ENCODE assay signal across 8 mouse cellular contexts in the genomic region with DNA sequence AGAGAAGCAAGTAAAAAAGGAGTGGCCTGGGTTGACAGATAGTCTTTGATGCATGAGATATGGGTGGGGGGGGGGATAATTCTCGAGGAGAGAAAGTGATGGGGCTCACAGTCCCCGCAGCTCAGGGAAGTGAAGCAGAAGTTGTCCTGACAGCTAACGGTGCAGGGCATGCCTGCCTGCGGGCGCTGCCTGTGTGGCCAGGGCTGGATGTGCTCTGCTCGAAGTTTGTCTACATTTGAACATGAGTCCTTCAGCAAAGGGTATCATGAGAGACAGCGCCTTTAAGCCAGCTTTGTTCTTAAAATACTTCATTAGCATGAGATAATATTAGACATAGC. TPM values are rescaled to one million over a fixed set of nuclear protein-coding genes. Genes with fewer than 3 reads are reported as not detected.
DNase-seq lines count a peak whose midpoint lies in the region; ATAC-seq and TF ChIP-seq lines count a peak whose summit lies in the region.
"Had no signal": no experiment of that assay in that cellular context is flagged by ENCODE, and none has a peak within 500 bp of the region (broad histone marks: within the 10 kb centered on the region; RNA-seq: fewer than 3 reads in every experiment).

No protein-coding gene starts in this region.

- DNase-seq in kidney, adult 8-10 months, result no peak
- DNase-seq in embryonic facial prominence, embryonic 14.5 days (ENCODE audit: low spot score), result no peak
- DNase-seq in intestine, embryonic 14.5 days (ENCODE audit: low spot score), result no peak
- no peak for DNase-seq in midbrain, postnatal 0 days (ENCODE audit: low spot score)
- no peak for DNase-seq in embryo, embryonic 11 days
- no peak for DNase-seq in layer of hippocampus, postnatal 14 days (ENCODE audit: low spot score in 2 of 2)

- H3K27me3 ChIP-seq in kidney, embryonic 15.5 days, result peaks cover 33% of the 10 kb centered on the region
- 0 out of 2 replicates have a peak, but pooled peaks cover 2% of the 10 kb centered on the region for H3K27me3 ChIP-seq in embryonic facial prominence, embryonic 14.5 days (replicated peaks; ENCODE audit: control insufficient read depth, insufficient read depth, low read length)
- H3K27me3 ChIP-seq in intestine, embryonic 14.5 days (replicated peaks; ENCODE audit: control insufficient read depth, insufficient read depth, low read length), result no peaks in the 10 kb centered on the region
- no peaks in the 10 kb centered on the region for H3K27me3 ChIP-seq in midbrain, postnatal 0 days (ENCODE audit: insufficient read depth, low read length)

- H3K9me3 ChIP-seq in kidney, embryonic 15.5 days (replicated peaks), result no peaks in the 10 kb centered on the region
- no peaks in the 10 kb centered on the region for H3K9me3 ChIP-seq in embryonic facial prominence, embryonic 14.5 days (ENCODE audit: control insufficient read depth, low read length)
- no peaks in the 10 kb centered on the region for H3K9me3 ChIP-seq in intestine, embryonic 14.5 days (ENCODE audit: control insufficient read depth, low read length)
- no peaks in the 10 kb centered on the region for H3K9me3 ChIP-seq in midbrain, postnatal 0 days (ENCODE audit: low read length)

- H3K27ac ChIP-seq in kidney, embryonic 15.5 days, result no peak overlapping the region
- H3K27ac ChIP-seq in embryonic facial prominence, embryonic 14.5 days (replicated peaks; ENCODE audit: low read depth, low read length), result no peak overlapping the region
- H3K27ac ChIP-seq in intestine, embryonic 14.5 days (ENCODE audit: low read depth), result no peak overlapping the region
- H3K27ac ChIP-seq in midbrain, postnatal 0 days (ENCODE audit: low read depth, low read length), result no peak overlapping the region

- ATAC-seq in kidney, embryonic 15.5 days (replicated peaks; ENCODE audit: low FRiP score), result no peak
- no peak for ATAC-seq in embryonic facial prominence, embryonic 14.5 days (ENCODE audit: low read depth)
- ATAC-seq in intestine, embryonic 14.5 days (replicated peaks; ENCODE audit: low FRiP score, low TSS enrichment, low read depth), result no peak
- no peak for ATAC-seq in midbrain, postnatal 0 days (ENCODE audit: low FRiP score)

- TF ChIP-seq CTCF in midbrain, postnatal 0 days (IDR thresholded peaks at IDR 0.05), result no peak

- H3K9ac ChIP-seq in kidney, embryonic 15.5 days, result no peak overlapping the region
- H3K9ac ChIP-seq in embryonic facial prominence, embryonic 14.5 days (ENCODE audit: low read depth, low read length), result no peak overlapping the region
- H3K9ac ChIP-seq in intestine, embryonic 14.5 days (ENCODE audit: low read length), result no peak overlapping the region
- H3K9ac ChIP-seq in midbrain, postnatal 0 days (replicated peaks; ENCODE audit: low read length, poor library complexity, severe bottlenecking), result no peak overlapping the region

- no peaks in the 10 kb centered on the region for H3K4me1 ChIP-seq in kidney, embryonic 15.5 days
- H3K4me1 ChIP-seq in embryonic facial prominence, embryonic 14.5 days (ENCODE audit: control insufficient read depth, insufficient read depth, low read length), result no peaks in the 10 kb centered on the region
- no peaks in the 10 kb centered on the region for H3K4me1 ChIP-seq in intestine, embryonic 14.5 days (replicated peaks; ENCODE audit: control insufficient read depth, insufficient read depth, low read length)
- H3K4me1 ChIP-seq in midbrain, postnatal 0 days (ENCODE audit: insufficient read depth, low read length), result no peaks in the 10 kb centered on the region; the same call in 1 of the 2 replicates

- H3K36me3 ChIP-seq in kidney, embryonic 15.5 days, result no peaks in the 10 kb centered on the region
- no peaks in the 10 kb centered on the region for H3K36me3 ChIP-seq in embryonic facial prominence, embryonic 14.5 days (ENCODE audit: control insufficient read depth, insufficient read depth, low read length)
- no peaks in the 10 kb centered on the region for H3K36me3 ChIP-seq in intestine, embryonic 14.5 days (ENCODE audit: control insufficient read depth, insufficient read depth, low read length)
- H3K36me3 ChIP-seq in midbrain, postnatal 0 days (ENCODE audit: insufficient read depth, low read length), result no peaks in the 10 kb centered on the region

- WGBS in kidney, embryonic 15.5 days, result 54% methylated on average over 7 of the region's 7 CpGs
- WGBS in embryonic facial prominence, embryonic 14.5 days, result 62% methylated on average over 7 of the region's 7 CpGs
- WGBS in intestine, embryonic 14.5 days, result 50% methylated on average over 7 of the region's 7 CpGs
- 61% methylated on average over 7 of the region's 7 CpGs for WGBS in midbrain, postnatal 0 days

- peak overlapping the region; percentile 30 for H3K4me3 ChIP-seq in kidney, embryonic 15.5 days (replicated peaks)
- peak overlapping the region; percentile 13; the same call in 1 of the 2 replicates for H3K4me3 ChIP-seq in embryonic facial prominence, embryonic 14.5 days (ENCODE audit: low read depth, low read length)
- H3K4me3 ChIP-seq in intestine, embryonic 14.5 days (ENCODE audit: low read depth, low read length), result 0 out of 2 replicates have a peak overlapping the region, but pooled peaks have one; percentile 4
- H3K4me3 ChIP-seq in midbrain, postnatal 0 days (ENCODE audit: low read depth, low read length), result no peak overlapping the region

- H3K4me2 ChIP-seq in kidney, embryonic 15.5 days, result peak overlapping the region; percentile 54
- peak overlapping the region; percentile 38 for H3K4me2 ChIP-seq in embryonic facial prominence, embryonic 14.5 days (ENCODE audit: low read depth, low read length)
- peak overlapping the region; percentile 41 for H3K4me2 ChIP-seq in intestine, embryonic 14.5 days (ENCODE audit: low read length)
- 0 out of 2 replicates have a peak overlapping the region, but pooled peaks have one; percentile 28 for H3K4me2 ChIP-seq in midbrain, postnatal 0 days (ENCODE audit: low read depth, low read length, poor library complexity, severe bottlenecking)

RNA-seq across cellular contexts. Expression of gene Erich3, which starts 16.2 kb away (rescaled TPM):
- polyA plus RNA-seq in kidney, embryonic 15.5 days (2015; fragmentation: Nextera tagmentation; extraction: Ambion mirVana), result 0.10 TPM in 1 of 2 replicates, not detected in the other
- 0.46 and 0.58 TPM in 2 replicates for polyA plus RNA-seq in embryonic facial prominence, embryonic 14.5 days (2014; fragmentation: Nextera tagmentation; extraction: Ambion mirVana)
- polyA plus RNA-seq in intestine, embryonic 14.5 days (2014; fragmentation: Nextera tagmentation; extraction: Ambion mirVana), result 0.09 and 0.55 TPM in 2 replicates
- 2.5 and 4.7 TPM in 2 replicates for total RNA-seq in midbrain, postnatal 0 days (2014; rRNA removed)
- 3.3 and 3.8 TPM in 2 replicates for polyA plus RNA-seq in midbrain, postnatal 0 days (2015; fragmentation: Nextera tagmentation; extraction: Ambion mirVana)
- total RNA-seq in layer of hippocampus, postnatal 14 days (2021), result 1 to 10 TPM; 5.3 to 5.4 TPM
- total RNA-seq: hematopoietic stem cell, adult 5-6 weeks had no signal

RNA-seq across cellular contexts. Expression of gene Tyw3, which starts 50.5 kb away (rescaled TPM):
- 13.8 and 15.8 TPM in 2 replicates for polyA plus RNA-seq in kidney, embryonic 15.5 days (2015; fragmentation: Nextera tagmentation; extraction: Ambion mirVana)
- 13.4 and 16.0 TPM in 2 replicates for polyA plus RNA-seq in embryonic facial prominence, embryonic 14.5 days (2014; fragmentation: Nextera tagmentation; extraction: Ambion mirVana)
- 12.5 and 16.3 TPM in 2 replicates for polyA plus RNA-seq in intestine, embryonic 14.5 days (2014; fragmentation: Nextera tagmentation; extraction: Ambion mirVana)
- total RNA-seq in midbrain, postnatal 0 days (2014; rRNA removed), result 6.3 and 10.2 TPM in 2 replicates
- 9.9 and 10.7 TPM in 2 replicates for polyA plus RNA-seq in midbrain, postnatal 0 days (2015; fragmentation: Nextera tagmentation; extraction: Ambion mirVana)
- total RNA-seq in layer of hippocampus, postnatal 14 days (2021), result 10 to 100 TPM; 11.1 to 12.8 TPM

RNA-seq across cellular contexts. Expression of gene Cryz, which starts 50.9 kb away (rescaled TPM):
- 36.2 and 39.5 TPM in 2 replicates for polyA plus RNA-seq in kidney, embryonic 15.5 days (2015; fragmentation: Nextera tagmentation; extraction: Ambion mirVana)
- polyA plus RNA-seq in embryonic facial prominence, embryonic 14.5 days (2014; fragmentation: Nextera tagmentation; extraction: Ambion mirVana), result 13.7 and 17.5 TPM in 2 replicates
- 22.3 and 25.0 TPM in 2 replicates for polyA plus RNA-seq in intestine, embryonic 14.5 days (2014; fragmentation: Nextera tagmentation; extraction: Ambion mirVana)
- total RNA-seq in midbrain, postnatal 0 days (2014; rRNA removed), result 12.0 and 12.6 TPM in 2 replicates
- 12.3 and 13.9 TPM in 2 replicates for polyA plus RNA-seq in midbrain, postnatal 0 days (2015; fragmentation: Nextera tagmentation; extraction: Ambion mirVana)
- 10 to 100 TPM; 14.6 to 20.2 TPM for total RNA-seq in layer of hippocampus, postnatal 14 days (2021)
